ENCODE assay signal across 9 mouse cellular contexts in the genomic region with DNA sequence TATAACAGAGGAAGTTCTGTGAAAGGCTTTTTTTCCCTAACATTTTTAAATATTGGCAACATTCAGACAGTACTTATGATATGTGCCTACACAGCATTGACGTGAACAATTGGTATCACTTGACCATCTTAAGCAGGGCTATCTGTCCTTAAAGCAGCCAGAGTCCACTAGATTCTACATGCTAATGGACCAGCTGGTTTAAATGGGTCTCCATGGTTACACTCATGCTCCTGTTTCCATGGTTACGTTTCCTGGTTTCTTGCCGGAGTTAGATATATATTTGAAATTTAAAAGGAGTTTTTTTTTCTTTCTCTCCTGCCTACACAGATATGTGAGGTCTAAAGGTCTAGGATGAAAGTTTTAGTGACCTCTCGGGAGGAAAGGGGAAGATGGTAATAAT. TPM values are rescaled to one million over a fixed set of nuclear protein-coding genes. Genes with fewer than 3 reads are reported as not detected.
DNase-seq lines count a peak whose midpoint lies in the region; TF ChIP-seq lines count a peak whose summit lies in the region.
"Had no signal": no experiment of that assay in that cellular context is flagged by ENCODE, and none has a peak within 500 bp of the region (broad histone marks: within the 10 kb centered on the region; RNA-seq: fewer than 3 reads in every experiment).

No protein-coding gene starts in this region.

- DNase-seq in embryo, embryonic 10 days (ENCODE audit: low spot score): peak; percentile 23
- DNase-seq in embryo, embryonic 11 days: no peak
- DNase-seq in left cerebral cortex, adult 2 months (ENCODE audit: extremely low spot score in 1 of 2, low spot score in 2 of 2): no peak
- no peak for DNase-seq in left cerebral cortex, postnatal 4 days
- peak; percentile 46 to 68 for DNase-seq in left cerebral cortex, postnatal 25 days (ENCODE audit: low spot score in 2 of 2)
- peak; percentile 19 for DNase-seq in retina, embryonic 14.5 days (ENCODE audit: low spot score)
- DNase-seq in adrenal gland, postnatal 36 days: no peak
- DNase-seq in gastrocnemius, postnatal 14 days: no peak

- intact Hi-C loops in left cerebral cortex, adult 2 months (cut with DNase I): loop anchor here (1.0 to 2.0 kb wide), 3 partner anchors 114 to 200 kb away; no protein-coding TSS in a partner anchor
- intact Hi-C loops in left cerebral cortex, postnatal 4 days (cut with DNase I): loop anchor here (5.0 kb wide), 2 partner anchors 114 to 199 kb away; no protein-coding TSS in a partner anchor
- intact Hi-C loops in left cerebral cortex, postnatal 25 days (cut with DNase I): loop anchor here (1.0 to 5.0 kb wide), 3 partner anchors 114 to 200 kb away; no protein-coding TSS in a partner anchor
- intact Hi-C loops in gastrocnemius, postnatal 14 days (cut with DNase I; ENCODE audit: low total_unique reads): loop anchor here (1.0 to 5.0 kb wide), 2 partner anchors 179 to 194 kb away; no protein-coding TSS in a partner anchor

- peak overlapping the region; percentile 45; the same call in 1 of the 2 replicates for H3K27ac ChIP-seq in left cerebral cortex, adult 2 months
- H3K27ac ChIP-seq: limb, embryonic 15.5 days had no signal

- H3K4me3 ChIP-seq in left cerebral cortex, adult 2 months: peak overlapping the region; percentile 35
- H3K4me3 ChIP-seq: limb, embryonic 15.5 days had no signal

- no peak for TF ChIP-seq CTCF in left cerebral cortex, adult 2 months (IDR thresholded peaks at IDR 0.05)

RNA-seq across cellular contexts. Expression of gene Gpalpp1, which starts 34.0 kb away (rescaled TPM):
- 10 to 100 TPM; 23.2 to 23.6 TPM for total RNA-seq in left cerebral cortex, adult 2 months (2021)
- 10 to 100 TPM; 20.3 to 21.1 TPM for total RNA-seq in left cerebral cortex, postnatal 4 days (2021)
- total RNA-seq in left cerebral cortex, postnatal 25 days (2021): 10 to 100 TPM; 21.9 to 22.5 TPM
- 10 to 100 TPM; 19.8 to 22.8 TPM for total RNA-seq in adrenal gland, postnatal 36 days (2021)
- 1 to 10 TPM; 6.5 to 6.9 TPM for total RNA-seq in gastrocnemius, postnatal 14 days (2021)

RNA-seq across cellular contexts. Expression of gene Nufip1, which starts 34.1 kb away (rescaled TPM):
- 1 to 10 TPM; 8.2 to 8.4 TPM for total RNA-seq in left cerebral cortex, adult 2 months (2021)
- total RNA-seq in left cerebral cortex, postnatal 4 days (2021): 10 to 100 TPM; 10.0 to 11.6 TPM
- 1 to 10 TPM; 7.5 to 7.9 TPM for total RNA-seq in left cerebral cortex, postnatal 25 days (2021)
- 1 to 10 TPM; 7.5 to 8.5 TPM for total RNA-seq in adrenal gland, postnatal 36 days (2021)
- 1 to 10 TPM; 3.6 to 3.8 TPM for total RNA-seq in gastrocnemius, postnatal 14 days (2021)

Comparison
In these comparisons a context has a peak if more than half of its experiments do, and no peak if none do; other contexts are left out.
1. DNase-seq: peak in embryo, embryonic 10 days (single experiment), left cerebral cortex, postnatal 25 days (2 of 2) and retina, embryonic 14.5 days (single experiment); none in embryo, embryonic 11 days (single experiment), left cerebral cortex, adult 2 months (0 of 2), left cerebral cortex, postnatal 4 days (single experiment), adrenal gland, postnatal 36 days (0 of 2) and gastrocnemius, postnatal 14 days (single experiment).